Comparison of ENCODE assay signal across 18 mouse cellular contexts in genomic region chr10:41957421-41958225, GRCm38 (mm10).
DNase-seq lines count a peak whose midpoint lies in the region; ATAC-seq and TF ChIP-seq lines count a peak whose summit lies in the region.
"Had no signal": no experiment of that assay in that cellular context is flagged by ENCODE, and none has a peak within 500 bp of the region (broad histone marks: within the 10 kb centered on the region; RNA-seq: fewer than 3 reads in every experiment).

No protein-coding gene starts in this region.

- 88% methylated on average over 18 of the region's 18 CpGs for WGBS in kidney, embryonic 15.5 days
- 93% methylated on average over 18 of the region's 18 CpGs for WGBS in midbrain, embryonic 13.5 days
- WGBS in cerebellum, adult 2 months: 65% methylated on average over 18 of the region's 18 CpGs

- H3K4me2 ChIP-seq in kidney, embryonic 15.5 days: no peak overlapping the region
- H3K4me2 ChIP-seq in midbrain, embryonic 13.5 days (replicated peaks): no peak overlapping the region
- H3K4me2 ChIP-seq: liver, embryonic 13.5 days; midbrain, embryonic 15.5 days; neural tube, embryonic 13.5 days had no signal

- H3K36me3 ChIP-seq in kidney, embryonic 15.5 days: no peaks in the 10 kb centered on the region
- H3K36me3 ChIP-seq in midbrain, embryonic 13.5 days: no peaks in the 10 kb centered on the region
- H3K36me3 ChIP-seq: G1E; liver, embryonic 13.5 days; midbrain, embryonic 15.5 days; neural tube, embryonic 13.5 days had no signal

- 0 out of 2 replicates have a peak, but pooled peaks cover 2% of the 10 kb centered on the region for H3K4me1 ChIP-seq in kidney, embryonic 15.5 days
- no peaks in the 10 kb centered on the region for H3K4me1 ChIP-seq in midbrain, embryonic 13.5 days (replicated peaks)
- no peaks in the 10 kb centered on the region for H3K4me1 ChIP-seq in cerebellum, adult 2 months (ENCODE audit: control insufficient read depth, insufficient read depth, low read length)
- H3K4me1 ChIP-seq: liver, embryonic 13.5 days had no signal

- no peak overlapping the region for H3K27ac ChIP-seq in kidney, embryonic 15.5 days
- H3K27ac ChIP-seq in midbrain, embryonic 13.5 days: no peak overlapping the region
- H3K27ac ChIP-seq in cerebellum, adult 2 months (ENCODE audit: insufficient read depth, low read length): no peak overlapping the region
- H3K27ac ChIP-seq: liver, embryonic 13.5 days; midbrain, embryonic 15.5 days; neural tube, embryonic 13.5 days had no signal

- no peak for TF ChIP-seq POLR2A in brain, embryonic 14.5 days (IDR thresholded peaks at IDR 0.05; ENCODE audit: borderline replicate concordance, extremely low read depth, insufficient read depth, insufficient read length, poor library complexity, severe bottlenecking)
- TF ChIP-seq POLR2A in cerebellum, adult 2 months (IDR thresholded peaks at IDR 0.05; ENCODE audit: borderline replicate concordance, insufficient read depth, low read length): no peak

- no peak overlapping the region for H3K4me3 ChIP-seq in kidney, embryonic 15.5 days (replicated peaks)
- H3K4me3 ChIP-seq in midbrain, embryonic 13.5 days (replicated peaks): no peak overlapping the region
- H3K4me3 ChIP-seq in cerebellum, adult 2 months (replicated peaks; ENCODE audit: insufficient read depth, low read depth, low read length): no peak overlapping the region
- H3K4me3 ChIP-seq: liver, embryonic 13.5 days; midbrain, embryonic 15.5 days; neural tube, embryonic 13.5 days had no signal

- H3K27me3 ChIP-seq in kidney, embryonic 15.5 days: no peaks in the 10 kb centered on the region
- H3K27me3 ChIP-seq in midbrain, embryonic 13.5 days: no peaks in the 10 kb centered on the region
- H3K27me3 ChIP-seq in cerebellum, adult 2 months (ENCODE audit: control insufficient read depth, insufficient read depth, low read length): no peaks in the 10 kb centered on the region
- H3K27me3 ChIP-seq: liver, embryonic 13.5 days; midbrain, embryonic 15.5 days; neural tube, embryonic 13.5 days had no signal

- H3K9me3 ChIP-seq in kidney, embryonic 15.5 days (replicated peaks): no peaks in the 10 kb centered on the region
- 0 out of 2 replicates have a peak, but pooled peaks cover 2% of the 10 kb centered on the region for H3K9me3 ChIP-seq in midbrain, embryonic 13.5 days
- H3K9me3 ChIP-seq: liver, embryonic 13.5 days; midbrain, embryonic 15.5 days; neural tube, embryonic 13.5 days had no signal

- no peak overlapping the region for H3K9ac ChIP-seq in kidney, embryonic 15.5 days
- H3K9ac ChIP-seq in midbrain, embryonic 13.5 days (replicated peaks): no peak overlapping the region
- H3K9ac ChIP-seq: liver, embryonic 13.5 days; midbrain, embryonic 15.5 days; neural tube, embryonic 13.5 days had no signal

- no peak for ATAC-seq in kidney, embryonic 15.5 days (replicated peaks; ENCODE audit: low FRiP score)
- ATAC-seq in midbrain, embryonic 13.5 days: no peak
- ATAC-seq: midbrain, embryonic 15.5 days had no signal

- peak; percentile 33 to 41 for DNase-seq in cerebellum, postnatal 14 days
- DNase-seq in cerebellum, adult 11-12 months: no peak
- peak; percentile 54 for DNase-seq in kidney, adult 9 months
- peak; percentile 72 for DNase-seq in brain, embryonic 14.5 days (ENCODE audit: low read depth)
- peak; percentile 54 to 70 for DNase-seq in natural killer cell, adult 2 months (ENCODE audit: low spot score in 2 of 2)
- no peak for DNase-seq in cerebellum, adult 2 months
- DNase-seq: adrenal gland, postnatal 36 days; cerebellum, adult 11 months; gastrocnemius, adult 2 months; kidney, adult 18-20 months; layer of hippocampus, adult 9-11 months; liver, embryonic 13.5 days; lung, postnatal 14 days had no signal

- TF ChIP-seq CTCF in brain, embryonic 14.5 days (IDR thresholded peaks at IDR 0.05; ENCODE audit: borderline replicate concordance, extremely low read depth, insufficient read depth, insufficient read length): no peak
- no peak for TF ChIP-seq CTCF in cerebellum, adult 2 months (IDR thresholded peaks at IDR 0.05; ENCODE audit: borderline replicate concordance, insufficient read depth, low read depth, low read length)

Comparison
In these comparisons a context has a peak if more than half of its experiments do, and no peak if none do; other contexts are left out.
1. DNase-seq: peak in cerebellum, postnatal 14 days (2 of 2), kidney, adult 9 months (single experiment), brain, embryonic 14.5 days (single experiment) and natural killer cell, adult 2 months (2 of 2); none in cerebellum, adult 11-12 months (single experiment) and cerebellum, adult 2 months (0 of 2).